Mouse (Mus musculus) lung, postnatal 0 days (tissue): ENCODE results near the gene Tnni1.

Experiments used
- CTCF ChIP-seq: IDR thresholded peaks from 2 replicates; pipeline ENCODE4 v1.5.1; 2016; ENCODE audit warnings: antibody characterized with exemption, mild to moderate bottlenecking
- EP300 ChIP-seq: IDR thresholded peaks from 2 replicates; pipeline ENCODE4 v1.6.1; 2016; ENCODE audit warnings: antibody characterized with exemption, mild to moderate bottlenecking, control low read depth

DNA sequence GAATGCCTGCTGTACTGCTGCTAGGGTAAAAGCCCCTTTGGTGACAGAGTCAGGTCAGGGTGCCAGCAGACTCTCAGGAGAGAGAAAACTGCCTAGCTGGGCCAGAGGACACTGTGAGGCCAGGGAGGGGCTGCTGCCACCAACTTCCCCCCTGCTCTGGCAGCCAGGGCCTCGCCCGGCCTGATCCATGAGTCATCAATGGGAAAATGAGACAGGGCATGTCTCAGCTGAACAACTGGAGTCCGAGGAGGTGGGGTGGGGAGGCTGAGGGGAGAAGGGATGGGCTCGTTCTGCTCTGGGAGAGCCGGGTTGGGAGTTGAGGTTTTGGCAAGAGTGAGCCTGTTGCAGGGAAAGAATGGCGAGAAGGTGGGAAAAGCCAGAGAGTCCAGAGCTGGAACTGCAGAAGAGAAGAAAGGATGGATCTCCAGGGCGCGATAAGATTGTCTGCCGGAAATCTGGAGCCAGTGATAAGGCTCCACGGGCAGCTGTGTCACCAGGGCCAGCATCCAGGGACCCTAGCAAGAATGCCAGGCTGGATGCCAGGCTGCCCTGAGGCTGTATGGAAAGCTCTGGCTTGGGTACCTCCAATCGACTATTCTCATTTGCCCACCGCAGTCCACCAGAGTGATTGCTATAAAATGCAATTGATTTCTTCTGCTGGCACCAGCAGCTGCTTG, 8.2 kb upstream of the Tnni1 start:
- TF ChIP-seq CTCF (no peak), EP300 (no peak; the same call in 1 of the 2 replicates)
